Mouse (Mus musculus) forelimb bud, embryonic 11.5 days (tissue): ENCODE results near the gene Crygn.
"Not testable (repeated sequence)": the region's sequence is repeated elsewhere in the genome, so short reads cannot be mapped to it uniquely, and the experiment has no call there.

Experiments used
- DNase-seq: peaks from one replicate; pipeline ENCODE4 v3.0.0-alpha.2; 2012; ENCODE audit warnings: low read depth, low spot score

Gene Crygn

DNA sequence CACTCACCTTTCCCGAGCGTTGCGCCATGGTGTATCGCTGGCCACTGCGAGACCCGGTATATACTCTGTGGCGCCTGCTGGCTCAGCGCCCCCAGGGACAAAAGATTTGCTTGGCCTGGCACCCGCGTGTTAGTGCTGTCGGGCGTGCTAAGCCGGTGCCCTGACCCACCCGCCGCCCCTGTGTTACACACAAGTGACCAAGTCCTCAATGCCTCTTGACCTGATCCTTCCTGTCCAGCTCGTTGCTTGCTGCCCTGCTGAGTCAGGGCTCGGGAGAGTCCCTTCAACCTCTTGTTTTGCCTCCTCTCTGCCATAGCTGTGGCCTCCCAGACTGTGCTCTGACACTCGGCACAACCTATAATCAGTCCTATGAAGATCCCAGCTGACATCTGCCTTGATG is at the start of gene Crygn:
TSS of gene Crygn (minus strand) at position 193 of the 400 bp plus-strand sequence.
- no peak for DNase-seq

- DNase-seq, result no peak
Measured at GRCm38 (mm10) chr5:24805222-24805621, 47.4 kb upstream of the Crygn start.

GRCm38 (mm10) chr5:24804661-24805060 is 46.9 kb upstream of the Crygn start:
- no peak for DNase-seq

- DNase-seq, result no peak
Measured at GRCm38 (mm10) chr5:24801841-24802624, 44.2 kb upstream of the Crygn start.

GRCm38 (mm10) chr5:24800416-24800815 is 42.6 kb upstream of the Crygn start:
- no peak for DNase-seq

DNA sequence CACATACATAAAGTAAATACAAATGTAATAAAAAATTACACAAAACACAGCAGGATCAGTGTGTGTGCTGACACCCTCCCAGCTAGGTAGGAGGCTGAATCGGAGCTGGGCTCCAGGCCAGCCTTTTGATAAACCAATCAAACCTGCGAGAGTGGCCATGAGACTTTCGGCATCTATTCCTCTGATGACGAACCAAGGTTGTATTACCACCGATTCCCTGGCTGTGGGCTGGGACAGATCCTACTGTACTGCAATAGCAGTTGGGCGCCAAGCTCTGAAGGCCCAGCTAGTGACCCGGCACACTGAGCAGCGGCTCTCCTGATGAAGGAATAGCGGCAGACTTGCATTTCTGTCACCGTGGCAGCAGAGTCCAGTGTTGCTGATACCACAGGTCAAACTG is 40.8 kb upstream of the Crygn start:
- DNase-seq, result no peak

DNA sequence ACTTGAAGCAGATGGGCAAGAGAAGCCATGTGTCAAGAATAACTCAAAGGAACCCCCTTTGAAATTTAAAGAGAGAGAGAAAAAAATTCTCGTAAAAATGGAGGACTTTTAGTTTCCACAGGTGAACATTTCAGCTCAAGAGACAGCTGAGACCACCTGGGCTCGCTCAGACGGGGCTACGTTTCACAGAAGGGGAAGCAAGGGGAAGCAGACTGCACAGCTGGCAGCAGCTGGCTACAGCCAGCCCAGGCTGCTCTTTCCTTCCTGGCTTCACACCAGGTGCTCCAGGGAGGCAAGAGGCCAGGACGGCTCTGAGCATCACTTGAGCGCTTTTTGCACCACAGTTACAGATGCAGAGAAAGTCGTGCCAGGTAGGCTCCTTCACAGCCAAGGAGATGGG is 40.0 kb upstream of the Crygn start:
- DNase-seq, result peak; percentile 28

GRCm38 (mm10) chr5:24792961-24793360 is 35.2 kb upstream of the Crygn start:
- no peak for DNase-seq

- no peak for DNase-seq
Measured at GRCm38 (mm10) chr5:24782957-24783356, 25.1 kb upstream of the Crygn start.

GRCm38 (mm10) chr5:24781048-24781447 is 23.2 kb upstream of the Crygn start:
- no peak for DNase-seq

DNA sequence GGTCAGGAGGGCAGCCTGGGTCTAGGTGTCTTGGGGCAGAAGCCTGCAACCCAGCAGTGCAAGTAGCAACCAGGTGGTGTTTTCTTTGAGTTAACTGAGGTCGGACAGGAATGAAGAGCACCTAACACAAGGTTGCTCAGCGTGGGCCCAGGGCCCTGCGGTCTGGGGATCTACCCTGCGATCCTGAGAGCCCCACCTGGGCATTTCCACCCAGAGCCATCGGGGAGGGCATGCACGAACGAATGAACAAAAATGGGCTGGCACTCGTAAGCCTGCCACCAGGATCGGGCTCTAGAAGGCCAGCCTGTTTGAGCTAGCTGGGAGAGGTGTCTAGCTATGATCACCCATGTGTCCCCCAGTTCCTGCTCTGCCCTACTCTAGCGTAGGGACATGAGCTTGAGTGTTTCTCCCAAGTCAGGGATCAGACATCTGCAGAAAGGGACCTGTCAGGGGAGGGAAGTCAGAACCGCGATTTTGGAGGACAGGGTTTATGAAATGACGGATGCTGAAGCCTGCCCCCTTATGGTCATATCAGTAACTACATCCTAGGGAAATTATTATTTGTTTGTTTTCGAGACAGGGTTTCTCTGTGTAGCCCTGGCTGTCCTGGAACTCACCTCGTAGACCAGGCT is 22.2 kb upstream of the Crygn start:
- peak; percentile 54 for DNase-seq

GRCm38 (mm10) chr5:24779321-24779720 is 21.5 kb upstream of the Crygn start:
- no peak for DNase-seq

DNA sequence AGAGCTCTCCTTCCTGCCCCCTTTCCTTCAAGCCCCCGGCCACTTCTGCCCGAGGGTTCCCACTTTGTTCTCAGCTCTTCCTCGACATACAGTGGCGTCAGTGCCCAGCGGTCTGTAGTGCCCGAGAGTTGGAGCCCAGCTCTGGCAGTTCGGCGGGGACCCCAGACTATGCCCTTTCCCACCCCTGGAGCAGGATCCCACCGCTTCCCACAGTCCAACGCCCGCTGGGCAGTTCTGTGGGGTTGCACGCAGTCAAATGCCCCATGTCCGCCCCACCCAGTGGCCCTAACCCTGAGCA is 21.0 kb upstream of the Crygn start:
- no peak for DNase-seq

DNA sequence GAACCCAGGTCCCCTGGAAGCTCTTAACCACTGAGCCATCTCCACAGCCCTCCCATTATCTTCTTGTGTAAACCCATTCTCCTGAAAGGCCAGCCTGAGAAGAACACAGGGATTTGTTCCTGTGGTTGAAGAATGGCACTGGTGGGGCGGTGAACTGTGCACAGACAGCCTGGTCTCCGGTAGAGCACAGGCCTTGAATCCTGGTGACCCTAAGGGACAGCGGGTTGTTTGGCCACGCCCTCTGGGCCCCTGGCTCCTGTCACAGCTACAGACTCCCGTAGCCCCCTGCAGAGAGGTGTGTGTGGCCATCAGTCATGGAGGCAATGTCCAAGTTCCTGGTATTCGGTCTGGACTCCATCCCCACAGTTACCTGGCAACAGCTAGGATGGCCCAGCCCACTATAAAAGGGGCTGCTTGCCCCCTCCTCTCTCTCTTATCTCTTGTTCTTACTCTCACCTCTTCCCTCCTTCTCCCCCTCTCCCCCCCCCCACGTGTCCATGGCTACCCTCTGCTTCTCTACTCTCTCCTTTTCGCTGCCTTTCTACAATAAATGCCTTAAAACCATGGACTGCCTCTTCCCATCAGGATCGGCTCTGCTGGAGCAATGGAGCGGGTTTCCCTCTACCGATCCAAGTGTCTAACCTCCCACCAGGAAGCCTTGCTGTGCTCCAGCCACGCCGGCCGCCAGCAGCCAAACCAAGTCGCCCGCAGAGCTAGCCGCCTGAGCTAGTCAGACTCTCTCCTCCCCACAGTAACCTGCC is 20.5 kb upstream of the Crygn start:
- DNase-seq, result no peak

GRCm38 (mm10) chr5:24776681-24777080 is 18.9 kb upstream of the Crygn start:
- no peak for DNase-seq

DNA sequence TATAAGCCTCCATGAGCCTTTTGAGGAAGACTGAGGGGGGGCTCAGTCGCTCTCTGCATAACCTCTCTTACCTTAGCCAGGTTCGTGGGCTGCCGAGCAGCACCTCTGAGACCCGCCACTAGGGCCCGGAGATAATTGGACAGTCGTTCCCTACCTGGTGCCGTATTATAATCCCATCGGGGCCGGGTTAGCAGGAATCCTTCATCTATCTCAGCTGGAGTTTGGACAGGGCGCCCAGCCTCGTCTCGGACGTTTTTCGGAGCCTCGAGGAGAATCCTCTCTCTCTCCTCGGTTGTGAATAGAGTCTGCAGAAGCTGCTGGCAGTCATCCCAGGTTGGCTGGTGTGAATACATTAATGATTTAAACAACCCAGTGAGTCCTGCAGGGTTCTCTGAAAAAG is 16.7 kb upstream of the Crygn start:
- DNase-seq, result not testable (repeated sequence)

DNA sequence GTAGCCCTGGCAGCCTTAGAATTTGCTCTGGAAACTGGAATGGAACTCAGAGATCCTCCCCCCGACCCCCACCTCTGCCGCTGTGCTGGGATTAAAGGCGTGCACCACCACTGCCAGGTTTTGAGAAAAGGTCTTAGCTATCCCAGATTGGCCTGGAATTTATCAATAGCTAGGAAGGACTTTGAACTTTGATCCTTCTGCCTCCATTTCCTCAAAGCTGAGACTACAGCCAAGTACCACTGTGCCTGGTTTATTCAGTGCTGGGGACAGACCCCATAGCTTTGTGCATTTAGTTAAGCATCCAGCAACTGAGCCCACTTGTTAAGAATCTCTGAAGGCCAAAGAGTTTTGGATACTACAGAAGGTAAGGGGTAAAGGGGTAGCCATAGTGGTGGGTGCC is 877 bp downstream of the Crygn start:
- no peak for DNase-seq

GRCm38 (mm10) chr5:24752175-24752498 is 5.7 kb downstream of the Crygn start:
- no peak for DNase-seq

- DNase-seq, result no peak
Measured at GRCm38 (mm10) chr5:24751305-24752174, 6.3 kb downstream of the Crygn start.

- peak; percentile 86 for DNase-seq
Measured at GRCm38 (mm10) chr5:24750321-24751304, 7.2 kb downstream of the Crygn start.

GRCm38 (mm10) chr5:24749731-24750130 is 8.1 kb downstream of the Crygn start:
- no peak for DNase-seq
